26 mouse cellular contexts compared by ENCODE assay signal in the genomic region with DNA sequence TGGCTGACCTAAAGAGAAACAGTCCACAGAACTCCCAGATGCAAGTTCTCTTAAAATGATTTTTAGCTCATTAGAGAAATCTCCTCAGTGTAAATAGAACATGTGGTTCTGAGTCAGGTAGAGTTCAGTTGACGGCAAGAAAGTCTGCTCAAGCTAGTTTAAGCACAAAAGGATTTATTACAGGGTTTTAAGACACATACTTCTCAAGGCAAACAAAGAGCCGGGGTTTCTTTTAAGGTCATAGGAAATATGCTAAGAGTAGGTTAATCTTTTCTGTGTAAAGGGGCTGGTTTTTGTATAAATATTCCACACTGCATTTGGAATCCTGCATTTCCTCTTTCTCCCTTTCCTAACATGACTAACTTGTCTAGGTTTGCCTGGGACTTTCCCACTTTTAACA.
DNase-seq lines count a peak whose midpoint lies in the region; ATAC-seq and TF ChIP-seq lines count a peak whose summit lies in the region.
"Had no signal": no experiment of that assay in that cellular context is flagged by ENCODE, and none has a peak within 500 bp of the region (broad histone marks: within the 10 kb centered on the region; RNA-seq: fewer than 3 reads in every experiment).

No protein-coding gene starts in this region.

- H3K27me3 ChIP-seq in kidney, embryonic 14.5 days (ENCODE audit: control insufficient read depth, insufficient read depth, low read length): no peaks in the 10 kb centered on the region
- H3K27me3 ChIP-seq in stomach, embryonic 14.5 days (ENCODE audit: control insufficient read depth, insufficient read depth, low read length): no peaks in the 10 kb centered on the region
- no peaks in the 10 kb centered on the region for H3K27me3 ChIP-seq in stomach, postnatal 0 days (ENCODE audit: control insufficient read depth, insufficient read depth, low read length)
- H3K27me3 ChIP-seq in limb, embryonic 13.5 days: no peaks in the 10 kb centered on the region
- H3K27me3 ChIP-seq: embryonic facial prominence, embryonic 13.5 days; forebrain, embryonic 12.5 days; forebrain, embryonic 15.5 days; hindbrain, embryonic 12.5 days; hindbrain, embryonic 15.5 days had no signal

- ATAC-seq in kidney, embryonic 14.5 days (ENCODE audit: low FRiP score, low TSS enrichment): peak; percentile 60; the same call in 1 of the 2 replicates
- peak; percentile 77; the same call in 1 of the 2 replicates for ATAC-seq in stomach, embryonic 14.5 days (ENCODE audit: insufficient number of reproducible peaks, insufficient read depth, low FRiP score, low read depth)
- no peak for ATAC-seq in stomach, postnatal 0 days (ENCODE audit: low FRiP score, low TSS enrichment)
- no peak for ATAC-seq in limb, embryonic 13.5 days (ENCODE audit: low FRiP score, low read depth)
- ATAC-seq: forebrain, embryonic 15.5 days had no signal

- no peak for DNase-seq in kidney, postnatal 4 days
- no peak for DNase-seq in stomach, postnatal 0 days (ENCODE audit: low spot score)
- DNase-seq in layer of hippocampus, adult 18-20 months (ENCODE audit: low spot score in 2 of 2): no peak
- DNase-seq in left cerebral cortex, postnatal 4 days: no peak
- DNase-seq: adrenal gland, adult 2 months; adrenal gland, postnatal 14 days; B cell, adult 2 months; cerebellum, adult 11 months; cerebellum, adult 2 months; cerebellum, postnatal 10 days; cerebellum, postnatal 36 days; embryo, embryonic 11 days; gastrocnemius, postnatal 10 days; gastrocnemius, postnatal 36 days; heart, adult 2 months had no signal

- H3K9ac ChIP-seq in kidney, embryonic 14.5 days (ENCODE audit: low read depth, low read length): no peak overlapping the region
- H3K9ac ChIP-seq in stomach, embryonic 14.5 days (replicated peaks; ENCODE audit: low read depth, low read length): no peak overlapping the region
- H3K9ac ChIP-seq in stomach, postnatal 0 days (ENCODE audit: low read length): no peak overlapping the region
- H3K9ac ChIP-seq in limb, embryonic 13.5 days: no peak overlapping the region
- H3K9ac ChIP-seq: embryonic facial prominence, embryonic 13.5 days; forebrain, embryonic 12.5 days; forebrain, embryonic 15.5 days; hindbrain, embryonic 12.5 days; hindbrain, embryonic 15.5 days had no signal

- 39% methylated on average over 2 of the region's 2 CpGs for WGBS in kidney, embryonic 14.5 days
- 17% methylated on average over 2 of the region's 2 CpGs for WGBS in stomach, embryonic 14.5 days
- 22% methylated on average over 2 of the region's 2 CpGs for WGBS in stomach, postnatal 0 days
- WGBS in limb, embryonic 13.5 days: 24% methylated on average over 2 of the region's 2 CpGs

- H3K36me3 ChIP-seq in kidney, embryonic 14.5 days (ENCODE audit: control insufficient read depth, insufficient read depth, low read length): no peaks in the 10 kb centered on the region
- no peaks in the 10 kb centered on the region for H3K36me3 ChIP-seq in stomach, embryonic 14.5 days (ENCODE audit: control insufficient read depth, insufficient read depth, low read length)
- no peaks in the 10 kb centered on the region for H3K36me3 ChIP-seq in stomach, postnatal 0 days (ENCODE audit: control insufficient read depth, insufficient read depth, low read length)
- no peaks in the 10 kb centered on the region for H3K36me3 ChIP-seq in limb, embryonic 13.5 days
- H3K36me3 ChIP-seq: embryonic facial prominence, embryonic 10.5 days; embryonic facial prominence, embryonic 13.5 days; forebrain, embryonic 12.5 days; forebrain, embryonic 15.5 days; hindbrain, embryonic 12.5 days; hindbrain, embryonic 15.5 days had no signal

- no peaks in the 10 kb centered on the region for H3K4me1 ChIP-seq in kidney, embryonic 14.5 days (ENCODE audit: control insufficient read depth, insufficient read depth, low read length)
- H3K4me1 ChIP-seq in stomach, embryonic 14.5 days (ENCODE audit: control insufficient read depth, insufficient read depth, low read length): 0 out of 2 replicates have a peak, but pooled peaks cover 2% of the 10 kb centered on the region
- H3K4me1 ChIP-seq in stomach, postnatal 0 days (replicated peaks; ENCODE audit: control insufficient read depth, insufficient read depth): no peaks in the 10 kb centered on the region
- H3K4me1 ChIP-seq in limb, embryonic 13.5 days: peaks cover 9% of the 10 kb centered on the region; the same call in 1 of the 2 replicates
- H3K4me1 ChIP-seq: embryonic facial prominence, embryonic 10.5 days; embryonic facial prominence, embryonic 13.5 days; forebrain, embryonic 12.5 days; forebrain, embryonic 15.5 days; hindbrain, embryonic 12.5 days; hindbrain, embryonic 15.5 days had no signal

- TF ChIP-seq CTCF in stomach, postnatal 0 days (IDR thresholded peaks at IDR 0.05; ENCODE audit: low read depth): no peak

- no peak for TF ChIP-seq EP300 in stomach, postnatal 0 days (optimal IDR thresholded peaks at IDR 0.05)

- H3K9me3 ChIP-seq in kidney, embryonic 14.5 days (ENCODE audit: control insufficient read depth, low read length): peaks cover 4% of the 10 kb centered on the region; the same call in 1 of the 2 replicates
- H3K9me3 ChIP-seq in stomach, embryonic 14.5 days (ENCODE audit: control insufficient read depth, low read depth, low read length): peaks cover 3% of the 10 kb centered on the region; the same call in 1 of the 2 replicates
- no peaks in the 10 kb centered on the region for H3K9me3 ChIP-seq in stomach, postnatal 0 days (ENCODE audit: control insufficient read depth, low read length)
- peaks cover 7% of the 10 kb centered on the region; the same call in 1 of the 2 replicates for H3K9me3 ChIP-seq in limb, embryonic 13.5 days
- H3K9me3 ChIP-seq: embryonic facial prominence, embryonic 10.5 days; forebrain, embryonic 12.5 days; forebrain, embryonic 15.5 days; hindbrain, embryonic 15.5 days had no signal

- no peak overlapping the region for H3K27ac ChIP-seq in kidney, embryonic 14.5 days (ENCODE audit: low read depth, low read length)
- peak overlapping the region; percentile 81 for H3K27ac ChIP-seq in stomach, embryonic 14.5 days (ENCODE audit: low read length)
- no peak overlapping the region for H3K27ac ChIP-seq in stomach, postnatal 0 days (replicated peaks)
- H3K27ac ChIP-seq in limb, embryonic 13.5 days: peak overlapping the region; percentile 33; the same call in 1 of the 2 replicates
- H3K27ac ChIP-seq: embryonic facial prominence, embryonic 10.5 days; embryonic facial prominence, embryonic 13.5 days; forebrain, embryonic 12.5 days; forebrain, embryonic 15.5 days; heart, adult 2 months; hindbrain, embryonic 12.5 days; hindbrain, embryonic 15.5 days had no signal

- H3K4me3 ChIP-seq in kidney, embryonic 14.5 days (ENCODE audit: low read length): no peak overlapping the region
- no peak overlapping the region for H3K4me3 ChIP-seq in stomach, embryonic 14.5 days (ENCODE audit: low read depth, low read length)
- no peak overlapping the region for H3K4me3 ChIP-seq in stomach, postnatal 0 days (ENCODE audit: low read depth, low read length)
- H3K4me3 ChIP-seq in limb, embryonic 13.5 days: no peak overlapping the region
- H3K4me3 ChIP-seq: embryonic facial prominence, embryonic 10.5 days; embryonic facial prominence, embryonic 13.5 days; erythroblast, embryonic 14.5 days; forebrain, embryonic 12.5 days; forebrain, embryonic 15.5 days; heart, adult 2 months; hindbrain, embryonic 12.5 days; hindbrain, embryonic 15.5 days had no signal

- intact Hi-C loops in left cerebral cortex, postnatal 4 days (cut with DNase I): no loop called here

- no peak overlapping the region for H3K4me2 ChIP-seq in kidney, embryonic 14.5 days (replicated peaks; ENCODE audit: low read depth, low read length)
- no peak overlapping the region for H3K4me2 ChIP-seq in stomach, embryonic 14.5 days (replicated peaks; ENCODE audit: low read depth, low read length)
- H3K4me2 ChIP-seq in stomach, postnatal 0 days (replicated peaks; ENCODE audit: low read depth): no peak overlapping the region
- H3K4me2 ChIP-seq in limb, embryonic 13.5 days (replicated peaks): no peak overlapping the region
- H3K4me2 ChIP-seq: embryonic facial prominence, embryonic 13.5 days; forebrain, embryonic 12.5 days; forebrain, embryonic 15.5 days; heart, embryonic 11.5 days; hindbrain, embryonic 12.5 days; hindbrain, embryonic 15.5 days had no signal

Comparison
In these comparisons a context has a peak if more than half of its experiments do, and no peak if none do; other contexts are left out.
1. ATAC-seq: peak in kidney, embryonic 14.5 days (single experiment) and stomach, embryonic 14.5 days (single experiment); none in stomach, postnatal 0 days (single experiment) and limb, embryonic 13.5 days (single experiment).
2. H3K27ac ChIP-seq: peak in stomach, embryonic 14.5 days (single experiment) and limb, embryonic 13.5 days (single experiment); none in kidney, embryonic 14.5 days (single experiment) and stomach, postnatal 0 days (single experiment).